Mouse (Mus musculus) lung, postnatal 0 days (tissue): ENCODE measurements around the gene Rasgrf2.

Source experiments
- CTCF ChIP-seq: IDR thresholded peaks from 2 replicates; pipeline ENCODE4 v1.5.1; 2016; ENCODE audit warnings: antibody characterized with exemption, mild to moderate bottlenecking
- EP300 ChIP-seq: IDR thresholded peaks from 2 replicates; pipeline ENCODE4 v1.6.1; 2016; ENCODE audit warnings: antibody characterized with exemption, mild to moderate bottlenecking, control low read depth

GRCm38 (mm10) chr13:92093712-92094290 is 37.7 kb downstream of the Rasgrf2 start:
- no peak for TF ChIP-seq EP300
- TF ChIP-seq CTCF = no peak
